Mouse (Mus musculus): Measurements from ENCODE around the gene Iqcf3.
"Not testable (repeated sequence)": the region's sequence is repeated elsewhere in the genome, so short reads cannot be mapped to it uniquely, and the experiment has no call there.

Iqcf3 gene

GRCm38 (mm10) chr9:106561531-106561930 is at the start of gene Iqcf3:
TSS of gene Iqcf3 (minus strand) at chr9:106561631.
- no peak for DNase-seq (ENCODE audit: low spot score in 2 of 2)

GRCm38 (mm10) chr9:106610727-106611126 is 49.3 kb upstream of the Iqcf3 start:
- DNase-seq (ENCODE audit: low spot score in 2 of 2), result no peak

- DNase-seq (ENCODE audit: low spot score in 2 of 2), result peak in 1 of 2 experiments; percentile 23
Observed at GRCm38 (mm10) chr9:106600546-106600945, 39.1 kb upstream of the Iqcf3 start.

- DNase-seq (ENCODE audit: low spot score in 2 of 2), result no peak
Observed at GRCm38 (mm10) chr9:106598466-106598865, 37.0 kb upstream of the Iqcf3 start.

- no peak for DNase-seq (ENCODE audit: low spot score in 2 of 2)
Observed at GRCm38 (mm10) chr9:106595836-106596235, 34.4 kb upstream of the Iqcf3 start.

GRCm38 (mm10) chr9:106595402-106595801 is 34.0 kb upstream of the Iqcf3 start:
- not testable (repeated sequence) for DNase-seq (ENCODE audit: low spot score in 2 of 2)

- no peak for DNase-seq (ENCODE audit: low spot score in 2 of 2)
Observed at GRCm38 (mm10) chr9:106592158-106592557, 30.7 kb upstream of the Iqcf3 start.

GRCm38 (mm10) chr9:106582552-106582951 is 21.1 kb upstream of the Iqcf3 start:
- DNase-seq (ENCODE audit: low spot score in 2 of 2), result no peak

- DNase-seq (ENCODE audit: low spot score in 2 of 2), result no peak
Observed at GRCm38 (mm10) chr9:106580016-106580415, 18.6 kb upstream of the Iqcf3 start.

- no peak for DNase-seq (ENCODE audit: low spot score in 2 of 2)
Observed at GRCm38 (mm10) chr9:106576112-106576511, 14.7 kb upstream of the Iqcf3 start.

GRCm38 (mm10) chr9:106573366-106573765 is 11.9 kb upstream of the Iqcf3 start:
- no peak for DNase-seq (ENCODE audit: low spot score in 2 of 2)

GRCm38 (mm10) chr9:106572186-106572585 is 10.8 kb upstream of the Iqcf3 start:
- no peak for DNase-seq (ENCODE audit: low spot score in 2 of 2)

- DNase-seq (ENCODE audit: low spot score in 2 of 2), result no peak
Observed at GRCm38 (mm10) chr9:106570896-106571295, 9.5 kb upstream of the Iqcf3 start, which contains the start of gene Iqcf4. TSS of gene Iqcf4 (minus strand) at chr9:106570996.

GRCm38 (mm10) chr9:106566437-106566836 is 5.0 kb upstream of the Iqcf3 start:
- peak in 1 of 2 experiments; percentile 1 for DNase-seq (ENCODE audit: low spot score in 2 of 2)

- no peak for DNase-seq (ENCODE audit: low spot score in 2 of 2)
Observed at GRCm38 (mm10) chr9:106564025-106564424, 2.6 kb upstream of the Iqcf3 start.

GRCm38 (mm10) chr9:106562291-106562690 is 860 bp upstream of the Iqcf3 start:
- DNase-seq (ENCODE audit: low spot score in 2 of 2), result no peak

GRCm38 (mm10) chr9:106534975-106535374 is 26.5 kb downstream of the Iqcf3 start:
- no peak for DNase-seq (ENCODE audit: low spot score in 2 of 2)

GRCm38 (mm10) chr9:106534296-106534695 is 27.1 kb downstream of the Iqcf3 start:
- DNase-seq (ENCODE audit: low spot score in 2 of 2), result no peak

- no peak for DNase-seq (ENCODE audit: low spot score in 2 of 2)
Observed at GRCm38 (mm10) chr9:106531833-106532232, 29.6 kb downstream of the Iqcf3 start.

GRCm38 (mm10) chr9:106519909-106520308 is 41.5 kb downstream of the Iqcf3 start:
- no peak for DNase-seq (ENCODE audit: low spot score in 2 of 2)

GRCm38 (mm10) chr9:106519433-106519832 is 42.0 kb downstream of the Iqcf3 start:
- DNase-seq (ENCODE audit: low spot score in 2 of 2), result no peak

- no peak for DNase-seq (ENCODE audit: low spot score in 2 of 2)
Observed at GRCm38 (mm10) chr9:106514273-106514672, 47.2 kb downstream of the Iqcf3 start, which contains the start of gene Iqcf5. TSS of gene Iqcf5 (plus strand) at chr9:106514573.

GRCm38 (mm10) chr9:106513566-106513965 is 47.9 kb downstream of the Iqcf3 start:
- DNase-seq (ENCODE audit: low spot score in 2 of 2), result no peak

- DNase-seq (ENCODE audit: low spot score in 2 of 2), result no peak
Observed at GRCm38 (mm10) chr9:106512729-106513450, 48.5 kb downstream of the Iqcf3 start.
